Mouse (Mus musculus) c-Kit-negative CD71-positive TER-119-positive erythroid progenitor cells, embryonic 14.5 days (primary cell): ENCODE results near the gene Hspa5.
"Not testable (repeated sequence)": the region's sequence is repeated elsewhere in the genome, so short reads cannot be mapped to it uniquely, and the experiment has no call there.

Experiments
- DNase-seq: peaks from one replicate; pipeline ENCODE4 v3.0.0-alpha.2; 2013; ENCODE audit warnings: low read depth, low spot score

The Hspa5 gene

DNA sequence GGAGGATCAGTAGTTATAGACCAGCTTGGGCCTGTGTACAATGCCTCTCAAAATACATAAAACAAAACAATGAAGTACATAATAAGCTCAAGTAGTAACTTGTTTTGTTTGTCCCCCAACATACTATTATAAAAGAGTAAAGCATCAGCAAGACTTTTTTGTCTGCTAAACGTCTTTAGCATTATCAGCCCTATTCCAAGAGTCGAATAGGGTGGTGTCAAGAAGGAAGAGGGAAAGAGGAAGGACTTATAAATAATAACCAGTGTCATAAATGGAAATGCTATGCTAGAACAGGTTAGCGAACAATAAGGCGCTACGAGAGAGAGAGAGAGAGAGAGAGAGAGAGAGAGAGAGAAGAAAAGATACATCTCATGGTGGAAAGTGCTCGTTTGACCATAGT, 819 bp upstream of the Hspa5 start:
- no peak for DNase-seq

DNA sequence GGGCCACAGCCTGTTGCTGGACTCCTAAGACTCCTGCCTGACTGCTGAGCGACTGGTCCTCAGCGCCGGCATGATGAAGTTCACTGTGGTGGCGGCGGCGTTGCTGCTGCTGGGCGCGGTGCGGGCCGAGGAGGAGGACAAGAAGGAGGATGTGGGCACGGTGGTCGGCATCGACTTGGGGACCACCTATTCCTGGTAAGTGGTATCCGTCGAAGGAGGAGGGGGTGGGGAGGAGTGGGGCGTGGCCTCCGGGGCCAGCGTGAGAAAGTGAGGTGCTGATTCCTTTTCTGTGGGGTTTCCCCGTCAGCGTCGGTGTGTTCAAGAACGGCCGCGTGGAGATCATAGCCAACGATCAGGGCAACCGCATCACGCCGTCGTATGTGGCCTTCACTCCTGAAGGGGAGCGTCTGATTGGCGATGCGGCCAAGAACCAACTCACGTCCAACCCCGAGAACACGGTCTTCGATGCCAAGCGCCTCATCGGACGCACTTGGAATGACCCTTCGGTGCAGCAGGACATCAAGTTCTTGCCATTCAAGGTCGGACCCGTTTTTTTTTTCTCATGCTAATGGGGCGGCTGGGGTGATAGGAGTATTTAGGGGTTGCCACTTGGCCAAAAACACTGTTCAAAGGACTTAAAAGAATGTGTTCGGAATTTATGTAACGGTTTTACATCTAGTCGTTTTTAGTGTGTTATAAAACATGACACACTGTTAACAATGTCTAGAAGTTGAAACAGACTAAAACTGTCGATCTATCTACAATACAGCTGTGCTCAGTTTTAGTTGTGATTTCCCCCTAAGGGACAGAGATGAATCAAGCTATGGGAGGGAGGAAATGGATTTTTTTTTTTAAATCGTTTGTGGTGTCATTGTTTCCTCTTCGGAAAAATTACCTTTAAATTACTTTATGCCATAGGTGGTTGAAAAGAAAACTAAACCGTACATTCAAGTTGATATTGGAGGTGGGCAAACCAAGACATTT, 774 bp downstream of the Hspa5 start:
- DNase-seq, result no peak

DNA sequence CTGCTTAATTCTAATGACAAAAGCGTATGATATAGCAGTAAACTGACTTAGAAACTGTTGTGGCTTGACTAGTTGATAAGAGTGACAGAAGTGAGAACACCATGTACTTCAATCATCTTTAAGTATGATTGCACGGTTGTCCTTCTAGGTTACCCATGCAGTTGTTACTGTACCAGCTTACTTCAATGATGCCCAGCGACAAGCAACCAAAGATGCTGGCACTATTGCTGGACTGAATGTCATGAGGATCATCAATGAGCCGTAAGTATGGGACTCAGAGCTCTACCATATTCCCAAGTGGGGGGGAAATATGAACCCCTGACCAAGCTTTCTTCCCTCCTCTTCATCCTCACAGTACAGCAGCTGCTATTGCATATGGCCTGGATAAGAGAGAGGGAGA, 1.9 kb downstream of the Hspa5 start:
- DNase-seq, result no peak

DNA sequence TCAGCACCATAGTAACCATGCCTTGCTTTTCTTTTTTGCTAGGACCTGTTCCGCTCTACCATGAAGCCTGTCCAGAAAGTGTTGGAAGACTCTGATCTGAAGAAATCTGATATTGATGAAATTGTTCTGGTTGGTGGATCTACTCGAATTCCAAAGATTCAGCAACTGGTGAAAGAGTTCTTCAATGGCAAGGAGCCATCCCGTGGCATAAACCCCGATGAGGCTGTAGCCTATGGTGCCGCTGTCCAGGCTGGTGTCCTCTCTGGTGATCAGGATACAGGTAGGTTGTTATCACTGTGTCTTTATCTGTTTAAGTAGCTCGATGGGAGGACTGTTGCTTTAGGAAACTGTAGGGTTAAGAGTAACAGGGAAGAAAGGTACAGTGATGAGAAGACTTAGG, 2.7 kb downstream of the Hspa5 start:
- no peak for DNase-seq

DNA sequence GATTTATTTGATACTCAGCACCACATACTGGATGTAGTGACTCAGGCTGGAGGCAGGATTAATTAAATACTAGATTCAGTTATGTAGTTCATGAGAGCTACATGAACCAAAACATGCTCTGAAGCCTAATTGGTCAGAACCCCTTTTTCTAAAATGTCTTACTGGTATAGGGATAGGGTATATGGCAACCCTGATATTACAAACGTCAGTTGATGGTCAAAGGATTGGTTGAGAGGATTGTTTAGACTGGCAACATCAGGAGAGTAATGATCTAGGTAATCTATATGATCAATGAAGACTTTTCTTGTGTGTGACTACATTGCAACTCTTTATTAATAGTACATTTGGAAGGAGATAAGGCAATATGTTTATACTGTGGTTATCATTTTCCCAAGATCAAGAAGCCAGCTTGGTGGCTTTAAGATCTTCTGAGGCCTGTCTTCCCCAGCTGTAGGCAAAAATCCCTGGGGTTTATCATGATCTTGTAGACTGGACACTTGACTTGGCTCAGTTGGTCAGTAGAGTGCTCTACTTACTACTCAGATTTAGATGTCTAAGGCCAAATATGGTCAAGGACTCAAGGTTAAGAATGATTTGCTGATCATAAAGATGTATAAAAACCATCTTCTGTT, 5.6 kb downstream of the Hspa5 start:
- no peak for DNase-seq

DNA sequence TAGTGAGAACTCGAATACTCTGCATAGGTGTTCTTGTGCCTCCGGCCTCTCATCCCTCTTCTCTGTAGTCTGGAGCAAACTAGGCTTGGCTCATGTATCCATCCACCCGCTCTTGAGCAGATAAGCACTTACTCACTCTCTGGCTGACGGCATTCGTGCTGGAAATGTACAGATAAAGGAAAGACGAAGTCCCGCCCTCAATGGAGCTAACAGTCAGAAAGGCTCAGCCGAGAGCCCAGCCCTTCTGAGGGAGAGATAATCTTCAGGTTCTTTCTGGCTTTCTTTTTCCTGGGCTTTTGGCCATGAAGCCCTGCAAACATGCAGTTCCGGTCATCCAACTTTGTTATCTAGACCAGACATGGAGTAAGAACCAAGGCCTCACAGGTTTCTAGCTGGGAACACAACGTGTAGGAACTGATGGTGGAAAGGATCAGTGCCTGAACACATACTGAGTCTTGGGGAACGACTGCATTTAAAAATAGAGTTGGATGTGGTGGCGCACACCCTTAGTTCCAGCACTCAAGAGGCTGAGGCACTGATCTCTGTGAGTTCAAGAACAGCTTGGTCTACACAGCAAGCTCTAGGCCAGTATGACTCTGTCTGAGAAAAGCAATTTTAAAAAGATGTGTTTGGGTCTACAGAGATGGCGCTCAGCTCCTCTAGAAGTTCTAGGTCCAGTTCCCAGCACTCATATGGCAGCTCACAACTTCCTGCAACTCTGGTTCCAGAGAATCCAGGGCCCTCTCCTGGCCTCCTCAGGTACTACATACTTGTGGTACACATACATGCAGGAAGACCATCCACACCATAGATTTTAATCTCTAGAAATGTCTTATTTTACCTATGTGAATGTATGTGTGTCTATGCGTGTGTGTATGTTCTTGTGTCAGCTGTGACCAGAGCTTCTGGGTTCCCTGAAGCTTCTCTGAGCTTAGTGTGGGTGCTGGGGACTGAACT, 11.6 kb downstream of the Hspa5 start:
- DNase-seq, result peak; percentile 91

DNA sequence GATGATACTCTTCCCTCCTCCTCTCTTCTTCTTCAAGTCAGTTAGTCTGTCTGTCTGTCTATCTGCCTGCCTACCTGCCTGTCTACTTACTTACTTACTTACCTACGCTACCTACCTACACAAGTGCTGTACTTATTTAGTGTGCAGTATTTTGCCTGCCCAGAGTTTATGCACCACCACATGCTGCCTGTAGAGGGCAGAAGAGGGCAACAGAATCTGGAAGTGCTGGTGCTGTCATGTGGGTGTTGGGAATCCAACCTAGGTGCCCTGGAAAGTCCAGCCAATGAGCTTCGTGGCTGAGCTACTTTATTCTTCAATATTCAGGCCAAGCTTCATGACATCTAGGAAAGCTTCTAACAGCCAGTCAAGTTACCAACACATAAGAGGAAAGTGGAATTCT, 12.3 kb downstream of the Hspa5 start:
- DNase-seq, result peak; percentile 77

DNA sequence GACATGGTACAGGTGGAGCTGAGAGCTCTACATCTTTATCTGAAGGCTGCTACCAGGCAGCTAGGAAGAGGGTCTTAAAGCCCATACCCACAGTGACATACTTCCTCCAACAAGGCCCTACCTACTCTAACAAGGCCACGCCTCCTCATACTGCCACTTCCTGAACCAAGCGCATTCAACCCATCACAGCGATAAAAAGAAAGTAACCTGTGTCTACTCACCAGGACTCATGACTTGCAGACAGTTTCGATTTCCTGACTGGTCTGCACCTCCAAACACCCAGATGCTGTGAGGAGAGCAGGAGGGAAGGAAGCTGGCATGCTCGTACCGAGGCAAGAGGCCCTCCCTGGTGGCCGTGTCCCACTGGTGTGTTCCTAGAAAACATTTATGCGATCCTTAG, 18.5 kb downstream of the Hspa5 start:
- DNase-seq, result no peak

DNA sequence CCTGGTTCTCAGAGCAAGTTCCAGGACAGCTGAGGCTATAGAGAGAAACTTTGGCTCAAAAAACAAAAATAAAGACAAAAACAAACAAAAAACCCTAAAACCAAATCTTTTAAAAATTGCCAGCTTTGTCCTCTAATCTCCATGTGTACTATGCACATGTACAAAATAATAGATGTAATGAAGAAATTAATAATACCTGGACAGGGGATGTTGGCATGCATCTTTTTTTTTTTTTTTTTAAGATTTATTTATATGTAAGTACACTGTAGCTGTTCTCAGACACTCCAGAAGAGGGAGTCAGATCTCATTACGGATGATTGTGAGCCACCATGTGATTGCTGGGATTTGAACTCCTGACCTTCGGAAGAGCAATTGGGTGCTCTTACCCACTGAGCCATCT, 20.8 kb downstream of the Hspa5 start:
- not testable (repeated sequence) for DNase-seq

DNA sequence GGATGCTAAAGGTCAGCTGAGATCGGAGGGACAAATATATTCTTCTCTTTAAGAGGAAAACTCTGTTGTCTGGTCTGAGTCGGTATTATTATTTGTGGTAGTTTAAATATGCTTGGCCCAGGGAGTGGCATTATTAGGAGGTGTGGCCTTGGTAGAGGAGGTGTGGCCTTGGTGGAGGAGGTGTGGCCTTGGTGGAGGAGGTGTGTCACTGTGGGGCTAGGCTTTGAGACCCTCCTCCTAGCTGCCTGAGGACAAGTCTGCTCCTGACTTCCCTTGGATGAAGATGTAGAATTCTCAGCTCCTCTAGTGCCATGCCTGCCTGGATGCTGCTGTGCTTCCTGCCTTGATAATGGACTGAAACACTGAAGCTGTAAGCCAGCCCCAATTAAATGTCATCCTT, 22.7 kb downstream of the Hspa5 start:
- DNase-seq, result no peak

DNA sequence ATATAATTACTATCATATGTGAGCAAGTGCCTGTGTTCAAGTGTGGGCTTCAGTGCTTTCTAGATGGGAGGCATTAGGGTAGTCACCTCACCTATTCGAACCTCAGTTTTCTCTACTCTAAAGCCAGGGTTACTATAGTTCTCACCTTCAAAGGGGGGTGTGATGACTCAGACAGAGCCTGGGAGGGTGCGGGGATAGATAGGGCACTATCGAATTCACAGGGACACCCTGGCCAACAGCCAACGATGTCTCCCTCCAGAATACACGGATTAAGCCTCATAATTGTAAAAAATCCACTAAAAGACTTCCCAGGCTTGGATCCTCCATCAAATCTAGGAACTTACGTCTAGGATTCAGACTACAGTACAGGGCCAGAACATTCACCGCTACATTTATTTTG, 23.7 kb downstream of the Hspa5 start:
- DNase-seq, result no peak

DNA sequence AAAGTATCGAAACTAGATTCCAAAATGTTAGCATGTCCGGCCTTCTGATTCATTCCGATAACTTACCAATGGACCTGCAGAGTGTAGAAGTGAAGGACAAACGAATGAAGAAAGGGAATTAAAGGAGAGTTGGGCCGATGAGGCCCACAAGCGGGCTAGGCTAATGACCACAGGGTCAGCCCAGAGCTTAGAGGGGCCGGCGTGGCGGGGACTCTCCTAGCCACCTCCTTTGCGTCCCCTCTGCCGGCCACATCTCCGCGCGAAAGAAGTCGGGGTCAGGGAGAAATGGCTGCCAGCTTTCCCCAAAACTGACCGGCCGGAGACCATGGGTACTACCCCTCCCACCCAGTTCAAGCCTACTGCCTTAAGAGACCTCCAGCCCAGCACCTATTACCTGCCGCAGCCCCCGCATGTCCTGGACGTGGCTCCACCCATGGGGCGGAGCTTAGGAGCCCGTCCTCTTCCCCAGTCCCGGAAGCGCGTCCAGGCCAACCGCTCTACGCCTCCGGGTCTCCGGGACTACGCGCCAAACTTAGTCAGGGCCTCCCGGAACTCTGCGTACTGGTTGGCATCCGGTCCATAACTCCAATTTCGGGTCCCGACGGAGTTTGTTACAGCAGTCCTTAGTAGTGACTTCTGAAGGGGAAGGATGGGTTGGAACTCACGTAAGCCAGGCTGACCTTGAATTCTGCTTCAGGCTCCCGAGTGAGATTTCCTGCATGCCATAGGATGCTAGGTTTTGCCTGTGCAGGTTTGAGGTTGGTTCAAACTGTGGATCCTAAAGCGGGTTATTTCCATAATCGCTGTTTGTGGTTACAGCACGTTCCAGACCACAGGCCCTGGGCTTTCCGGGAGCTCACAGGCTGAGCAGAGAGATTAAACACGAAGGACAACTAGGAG, 27.8 kb downstream of the Hspa5 start, which contains the start of gene Rabepk:
Gene Rabepk, minus strand, starts transcription at position 556 of the 900 bp plus-strand sequence.
- DNase-seq, result peak; percentile 76

DNA sequence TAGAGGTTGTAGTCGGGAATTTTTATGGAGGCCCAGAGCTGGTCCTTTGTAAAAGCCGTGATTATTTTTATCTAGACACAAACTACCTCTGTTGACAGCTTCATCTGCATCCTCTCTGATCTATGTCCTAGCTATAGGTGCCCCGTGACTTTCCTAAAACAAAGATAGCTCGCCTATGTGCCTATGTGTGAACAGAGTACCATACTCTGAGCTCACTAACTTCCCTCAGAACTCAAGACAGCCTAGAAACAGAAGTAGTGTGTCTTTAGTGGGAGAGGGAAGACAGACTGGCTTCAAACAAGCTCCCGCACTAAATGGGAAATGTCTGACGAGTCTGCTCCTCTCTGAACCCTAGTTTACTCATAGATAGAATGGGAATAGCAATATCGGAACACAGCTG, 28.6 kb downstream of the Hspa5 start:
- no peak for DNase-seq

DNA sequence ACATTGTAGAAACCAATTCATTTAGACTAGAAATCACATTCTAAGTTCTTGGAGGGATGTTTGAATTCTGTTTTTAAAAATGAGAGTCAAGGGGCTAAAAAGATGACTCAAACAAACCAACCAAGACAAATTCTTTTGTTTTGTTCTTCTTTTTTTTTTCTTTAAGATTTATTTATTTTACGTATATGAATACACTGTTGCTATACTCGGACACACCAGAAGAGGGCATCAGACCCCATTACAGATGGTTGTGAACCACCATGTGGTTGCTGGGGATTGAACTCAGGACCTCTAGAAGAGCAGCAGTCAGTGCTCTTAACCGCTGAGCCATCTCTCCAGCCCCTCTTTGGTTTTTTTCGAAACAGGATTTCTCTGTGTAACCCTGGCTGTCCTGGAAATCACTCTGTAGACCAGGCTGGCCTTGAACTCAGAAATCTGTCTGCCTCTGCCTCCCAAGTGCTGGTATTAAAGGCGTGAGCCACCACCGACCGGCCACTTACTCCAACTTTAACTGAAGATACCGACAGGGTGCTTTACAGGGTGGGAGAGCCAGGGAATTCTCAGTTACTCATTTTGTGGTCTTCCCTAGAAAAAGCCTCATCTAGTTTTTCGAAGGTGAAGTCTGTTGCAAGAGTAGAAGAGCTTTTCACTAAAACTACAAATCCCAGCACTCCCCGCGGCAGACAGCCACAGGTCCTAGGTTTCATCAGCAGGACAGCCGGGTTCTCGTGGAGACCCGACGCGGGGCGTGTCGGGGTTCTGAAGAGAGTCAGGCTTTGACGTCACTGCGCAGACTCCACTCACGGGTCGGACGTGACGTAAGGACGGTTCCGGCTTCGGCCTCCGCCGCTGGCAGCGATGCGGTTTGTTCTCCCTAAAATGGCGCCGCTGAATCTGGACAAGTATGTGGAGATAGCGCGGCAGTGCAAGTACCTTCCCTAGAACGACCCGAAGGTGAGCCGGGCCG, 30.0 kb downstream of the Hspa5 start:
- peak; percentile 98 for DNase-seq

DNA sequence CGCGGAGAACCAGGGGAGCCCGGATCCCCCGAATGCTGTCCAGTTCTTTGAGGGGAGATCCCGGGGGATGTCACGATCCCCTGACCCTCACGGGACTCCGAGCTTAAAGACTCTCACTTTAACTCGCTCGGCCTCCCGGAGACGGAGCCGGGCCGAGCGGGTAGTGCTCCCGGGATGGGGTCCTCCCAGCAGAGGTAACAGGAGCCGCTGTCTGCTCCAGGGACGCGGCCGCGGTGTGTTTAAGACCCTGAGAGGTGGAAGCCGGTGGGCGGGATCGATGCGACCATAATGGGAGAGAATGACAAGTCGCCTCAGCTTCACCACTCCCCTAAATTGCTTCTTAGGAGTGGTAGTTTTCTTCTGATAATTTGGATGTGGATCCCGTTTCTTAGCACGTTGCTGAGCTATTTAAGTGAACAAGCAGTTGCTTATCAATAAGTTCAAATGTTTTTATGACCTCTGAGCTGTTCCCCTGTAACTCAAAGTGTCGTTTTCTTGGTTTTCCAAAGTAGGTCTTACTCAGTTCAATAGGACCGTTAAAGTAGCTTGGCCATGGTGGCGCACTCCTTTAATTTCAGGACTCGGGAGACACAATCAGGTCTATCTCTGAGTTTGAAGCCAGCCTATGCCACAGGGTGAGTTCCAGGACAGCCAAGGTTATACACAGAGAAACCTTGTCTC, 30.9 kb downstream of the Hspa5 start:
- not testable (repeated sequence) for DNase-seq

DNA sequence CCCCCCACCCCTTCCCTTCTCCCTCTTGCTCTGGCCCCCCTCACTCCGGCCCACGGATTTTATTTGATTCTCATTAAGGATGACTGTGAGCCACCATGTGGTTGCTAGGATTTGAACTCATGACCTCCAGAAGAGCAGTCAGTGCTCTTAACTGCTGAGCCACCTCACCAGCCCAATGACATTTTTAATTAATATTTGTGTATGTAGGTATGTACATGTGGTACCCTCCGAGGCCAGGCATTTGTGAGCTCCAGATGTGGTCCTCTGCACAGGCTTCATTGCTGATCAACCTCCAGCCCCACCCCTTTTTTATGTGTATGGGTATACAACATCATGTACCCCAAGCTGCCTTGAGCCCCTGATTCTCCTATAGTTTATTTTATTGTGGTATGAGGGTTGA, 32.0 kb downstream of the Hspa5 start:
- no peak for DNase-seq

DNA sequence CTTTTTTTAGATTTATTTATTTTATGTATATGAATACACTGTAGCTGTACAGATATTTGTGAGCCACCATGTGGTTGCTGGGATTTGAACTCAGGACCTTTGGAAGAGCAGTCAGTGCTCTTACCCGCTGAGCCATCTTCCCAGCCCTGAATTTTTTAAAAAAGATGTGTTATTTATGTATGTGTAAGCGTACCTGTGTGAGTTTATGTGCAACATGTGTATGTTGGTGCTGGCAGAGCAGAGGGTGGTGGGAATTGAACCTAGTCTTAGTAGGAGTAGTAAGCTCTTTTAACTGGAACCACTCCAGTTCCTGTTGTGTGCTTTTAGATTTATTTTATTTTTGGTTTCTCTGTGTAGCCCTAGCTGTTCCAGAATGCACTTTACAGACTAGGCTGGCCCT, 32.4 kb downstream of the Hspa5 start:
- DNase-seq, result no peak

DNA sequence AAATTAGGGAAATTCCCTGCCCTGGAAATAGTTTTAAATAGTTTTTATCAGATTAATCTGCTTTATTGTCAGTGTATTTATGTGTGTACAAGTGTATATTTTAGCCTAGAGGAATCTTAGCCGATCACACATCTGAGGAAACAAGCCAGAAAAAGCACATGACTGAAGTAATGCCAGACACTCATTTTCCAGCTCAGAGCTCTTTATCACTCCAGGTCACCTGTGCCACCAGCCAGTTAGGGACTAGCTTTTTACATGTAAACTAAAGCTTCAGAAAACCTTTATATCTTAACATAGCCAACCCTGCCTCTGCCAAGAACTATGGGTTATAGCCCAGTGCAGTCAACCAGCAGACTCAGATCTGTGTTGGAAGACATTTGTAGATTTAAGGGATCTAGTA, 33.0 kb downstream of the Hspa5 start:
- DNase-seq, result no peak

DNA sequence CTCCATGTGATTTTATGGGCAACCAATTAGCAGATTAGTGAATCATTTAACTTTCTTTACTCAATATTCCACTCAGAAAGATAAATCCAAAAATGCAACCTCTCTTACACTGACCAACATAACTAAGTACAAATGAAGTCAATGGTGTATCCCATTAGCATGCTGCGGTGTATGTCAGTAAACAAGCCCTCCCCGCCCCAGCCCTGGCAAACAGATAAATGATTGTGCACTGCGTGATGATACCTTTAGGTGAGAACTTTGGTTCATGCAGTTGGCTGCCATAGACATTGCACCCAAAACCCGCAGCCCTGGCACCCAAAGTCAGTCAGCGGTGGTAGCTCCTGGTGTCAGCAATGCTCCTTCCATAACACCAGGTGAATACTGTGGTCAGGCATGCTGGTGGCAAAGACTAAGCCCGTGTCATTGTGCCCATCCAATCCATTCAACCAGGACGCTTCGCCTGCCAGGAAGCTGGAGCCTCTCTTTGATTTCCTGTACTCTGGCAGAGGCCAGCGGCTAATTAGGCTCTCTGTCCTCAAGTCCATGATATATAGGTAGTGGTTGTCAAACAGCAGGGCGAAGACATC, 33.7 kb downstream of the Hspa5 start:
- no peak for DNase-seq
